Comparison of ENCODE assay signal across 21 mouse cellular contexts in genomic region chr9:34956512-34956911, GRCm38 (mm10).
A peak's percentile ranks its signal among the peaks of the same experiment; 100 is the strongest.
DNase-seq lines count a peak whose midpoint lies in the region; ATAC-seq and TF ChIP-seq lines count a peak whose summit lies in the region.
"Had no signal": no experiment of that assay in that cellular context is flagged by ENCODE, and none has a peak within 500 bp of the region (broad histone marks: within the 10 kb centered on the region; RNA-seq: fewer than 3 reads in every experiment).

No protein-coding gene starts in this region.

- H3K9me3 ChIP-seq in forebrain, embryonic 15.5 days, result no peaks in the 10 kb centered on the region
- H3K9me3 ChIP-seq in forebrain, embryonic 16.5 days (ENCODE audit: control insufficient read depth, low read length), result no peaks in the 10 kb centered on the region
- no peaks in the 10 kb centered on the region for H3K9me3 ChIP-seq in heart, embryonic 12.5 days (replicated peaks)
- no peaks in the 10 kb centered on the region for H3K9me3 ChIP-seq in midbrain, embryonic 11.5 days (ENCODE audit: control insufficient read depth, low read length)
- no peaks in the 10 kb centered on the region for H3K9me3 ChIP-seq in midbrain, embryonic 16.5 days (replicated peaks; ENCODE audit: control insufficient read depth, low read length, poor library complexity, severe bottlenecking)
- H3K9me3 ChIP-seq: G1E had no signal

- no peak for TF ChIP-seq CTCF in layer of hippocampus, adult 2 months (conservative IDR thresholded peaks at IDR 0.05)

- no peak overlapping the region for H3K4me3 ChIP-seq in forebrain, embryonic 15.5 days
- no peak overlapping the region for H3K4me3 ChIP-seq in forebrain, embryonic 16.5 days (replicated peaks; ENCODE audit: low read length)
- no peak overlapping the region for H3K4me3 ChIP-seq in heart, embryonic 12.5 days
- no peak overlapping the region for H3K4me3 ChIP-seq in layer of hippocampus, adult 2 months
- H3K4me3 ChIP-seq in midbrain, embryonic 11.5 days (ENCODE audit: low read depth, low read length), result no peak overlapping the region
- no peak overlapping the region for H3K4me3 ChIP-seq in midbrain, embryonic 16.5 days (ENCODE audit: low read depth, low read length)

- ATAC-seq in forebrain, embryonic 15.5 days (replicated peaks), result no peak
- no peak for ATAC-seq in forebrain, embryonic 16.5 days
- ATAC-seq in heart, embryonic 12.5 days (ENCODE audit: insufficient number of reproducible peaks, low FRiP score), result no peak
- ATAC-seq in midbrain, embryonic 11.5 days (ENCODE audit: low FRiP score), result no peak
- ATAC-seq in midbrain, embryonic 16.5 days, result no peak
- ATAC-seq: activated CD4-positive, CD25-positive, alpha-beta regulatory T cell, adult 4 months; CD4-positive, CD25-positive, alpha-beta regulatory T cell, adult 4 months; Patski had no signal

- H3K9ac ChIP-seq in forebrain, embryonic 15.5 days (replicated peaks), result no peak overlapping the region
- no peak overlapping the region for H3K9ac ChIP-seq in forebrain, embryonic 16.5 days (replicated peaks; ENCODE audit: low read depth, low read length)
- no peak overlapping the region for H3K9ac ChIP-seq in heart, embryonic 12.5 days
- no peak overlapping the region for H3K9ac ChIP-seq in midbrain, embryonic 11.5 days (ENCODE audit: low read length)
- no peak overlapping the region for H3K9ac ChIP-seq in midbrain, embryonic 16.5 days (ENCODE audit: low read depth, low read length)

- no peaks in the 10 kb centered on the region for H3K36me3 ChIP-seq in forebrain, embryonic 15.5 days
- H3K36me3 ChIP-seq in forebrain, embryonic 16.5 days (ENCODE audit: control insufficient read depth, insufficient read depth), result no peaks in the 10 kb centered on the region
- H3K36me3 ChIP-seq in heart, embryonic 12.5 days, result no peaks in the 10 kb centered on the region
- no peaks in the 10 kb centered on the region for H3K36me3 ChIP-seq in midbrain, embryonic 11.5 days (ENCODE audit: control insufficient read depth, insufficient read depth, low read length)
- H3K36me3 ChIP-seq in midbrain, embryonic 16.5 days (ENCODE audit: control insufficient read depth, insufficient read depth, low read length), result no peaks in the 10 kb centered on the region
- H3K36me3 ChIP-seq: G1E had no signal

- DNase-seq in heart, adult 11 months, result peak; percentile 71
- DNase-seq in layer of hippocampus, adult 2 months (ENCODE audit: low spot score in 2 of 2), result no peak
- no peak for DNase-seq in layer of hippocampus, adult 11-12 months (ENCODE audit: low spot score)
- DNase-seq in midbrain, embryonic 11.5 days (ENCODE audit: low spot score, missing footprints), result peak; percentile 72
- DNase-seq: adrenal gland, adult 2 months; adrenal gland, adult 8-10 months; adrenal gland, postnatal 10 days; adrenal gland, postnatal 14 days; adrenal gland, postnatal 25 days; adrenal gland, postnatal 36 days; B cell, adult 2 months; cerebellum, adult 11 months; cerebellum, adult 11-12 months had no signal

- H3K4me2 ChIP-seq in forebrain, embryonic 15.5 days (replicated peaks), result no peak overlapping the region
- no peak overlapping the region for H3K4me2 ChIP-seq in forebrain, embryonic 16.5 days (ENCODE audit: low read length)
- H3K4me2 ChIP-seq in heart, embryonic 12.5 days, result no peak overlapping the region
- no peak overlapping the region for H3K4me2 ChIP-seq in midbrain, embryonic 11.5 days
- no peak overlapping the region for H3K4me2 ChIP-seq in midbrain, embryonic 16.5 days (ENCODE audit: low read length)

- H3K27ac ChIP-seq in forebrain, embryonic 15.5 days (replicated peaks), result peak overlapping the region; percentile 72; the same call in 1 of the 2 replicates
- H3K27ac ChIP-seq in forebrain, embryonic 16.5 days (ENCODE audit: low read length), result no peak overlapping the region
- H3K27ac ChIP-seq in heart, embryonic 12.5 days (ENCODE audit: poor library complexity, severe bottlenecking), result no peak overlapping the region
- peak overlapping the region; percentile 16; the same call in 1 of the 2 replicates for H3K27ac ChIP-seq in layer of hippocampus, adult 2 months
- no peak overlapping the region for H3K27ac ChIP-seq in midbrain, embryonic 11.5 days (ENCODE audit: low read depth, low read length)
- no peak overlapping the region for H3K27ac ChIP-seq in midbrain, embryonic 16.5 days (ENCODE audit: low read length)

- H3K4me1 ChIP-seq in forebrain, embryonic 15.5 days, result peaks cover 23% of the 10 kb centered on the region
- peaks cover 8% of the 10 kb centered on the region for H3K4me1 ChIP-seq in forebrain, embryonic 16.5 days (replicated peaks; ENCODE audit: control insufficient read depth, insufficient read depth, low read length)
- H3K4me1 ChIP-seq in heart, embryonic 12.5 days (replicated peaks), result peaks cover 14% of the 10 kb centered on the region
- peaks cover 10% of the 10 kb centered on the region for H3K4me1 ChIP-seq in midbrain, embryonic 11.5 days (ENCODE audit: control insufficient read depth, insufficient read depth, low read length)
- peaks cover 6% of the 10 kb centered on the region; the same call in 1 of the 2 replicates for H3K4me1 ChIP-seq in midbrain, embryonic 16.5 days (ENCODE audit: control insufficient read depth, insufficient read depth, low read length)

- 74% methylated on average over 3 of the region's 3 CpGs for WGBS in forebrain, embryonic 15.5 days
- WGBS in forebrain, embryonic 16.5 days, result 78% methylated on average over 3 of the region's 3 CpGs
- WGBS in heart, embryonic 12.5 days, result 72% methylated on average over 3 of the region's 3 CpGs
- 92% methylated on average over 3 of the region's 3 CpGs for WGBS in midbrain, embryonic 11.5 days
- WGBS in midbrain, embryonic 16.5 days, result 81% methylated on average over 3 of the region's 3 CpGs

- H3K27me3 ChIP-seq in forebrain, embryonic 15.5 days, result no peaks in the 10 kb centered on the region
- H3K27me3 ChIP-seq in forebrain, embryonic 16.5 days (replicated peaks; ENCODE audit: control insufficient read depth, insufficient read depth, low read length), result no peaks in the 10 kb centered on the region
- 0 out of 2 replicates have a peak, but pooled peaks cover 5% of the 10 kb centered on the region for H3K27me3 ChIP-seq in heart, embryonic 12.5 days (replicated peaks)
- H3K27me3 ChIP-seq in midbrain, embryonic 11.5 days (ENCODE audit: control insufficient read depth, insufficient read depth, low read length), result no peaks in the 10 kb centered on the region
- H3K27me3 ChIP-seq in midbrain, embryonic 16.5 days (ENCODE audit: control insufficient read depth, insufficient read depth, low read depth, low read length), result no peaks in the 10 kb centered on the region
- H3K27me3 ChIP-seq: Patski had no signal

Comparison
In these comparisons a context has a peak if more than half of its experiments do, and no peak if none do; other contexts are left out.
1. H3K27ac ChIP-seq: peak in forebrain, embryonic 15.5 days (single experiment) and layer of hippocampus, adult 2 months (single experiment); none in forebrain, embryonic 16.5 days (single experiment), heart, embryonic 12.5 days (single experiment), midbrain, embryonic 11.5 days (single experiment) and midbrain, embryonic 16.5 days (single experiment).
2. DNase-seq: peak in heart, adult 11 months (single experiment) and midbrain, embryonic 11.5 days (single experiment); none in layer of hippocampus, adult 2 months (0 of 2) and layer of hippocampus, adult 11-12 months (single experiment).